Mouse (Mus musculus) kidney, adult 9 months (tissue): ENCODE data around the gene Mbd5.
A peak's percentile ranks its signal among the peaks of the same experiment; 100 is the strongest.

Experiments
- DNase-seq: peaks from one replicate; pipeline ENCODE4 v3.0.0; 2022

Gene Mbd5

DNA sequence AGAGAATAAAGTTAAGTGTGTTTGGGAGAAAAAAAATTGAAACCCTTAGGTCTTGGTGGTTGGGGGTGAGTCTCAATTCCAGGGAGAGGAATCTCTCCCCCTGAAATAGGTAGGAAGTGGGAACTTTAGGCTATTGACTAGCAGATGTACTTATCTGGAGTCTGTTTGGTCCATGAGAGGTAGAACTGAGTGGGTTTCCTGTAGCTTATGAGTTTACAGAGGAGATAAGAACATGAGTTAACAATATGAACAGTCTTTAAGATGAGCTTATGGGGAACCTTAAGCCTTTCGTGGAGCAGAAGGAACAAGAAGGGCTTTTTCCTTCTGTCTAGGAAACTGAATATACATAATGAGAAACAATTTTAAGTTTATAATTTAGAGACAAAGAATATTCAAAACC is 404.8 kb downstream of the Mbd5 start:
- no peak for DNase-seq

DNA sequence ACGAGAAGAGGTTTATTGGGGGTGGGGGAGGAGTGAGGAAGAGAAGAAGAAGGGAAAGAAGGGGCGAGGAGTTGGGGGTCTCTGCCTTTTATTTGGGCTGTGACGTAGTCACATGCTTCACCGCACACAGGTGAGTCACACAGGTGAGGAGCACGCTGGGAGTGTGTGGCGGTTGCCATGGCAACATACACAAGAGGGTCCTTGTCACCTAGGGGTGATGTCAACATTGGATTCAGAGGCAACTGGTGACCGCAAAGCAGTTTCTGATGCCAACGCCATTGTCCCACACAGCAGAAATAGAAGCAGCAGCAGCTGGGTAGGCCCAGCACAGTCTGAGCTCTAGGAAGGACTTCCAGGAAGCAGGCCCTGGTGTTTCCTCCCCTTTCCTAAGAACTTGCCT is 406.6 kb downstream of the Mbd5 start:
- DNase-seq: no peak

DNA sequence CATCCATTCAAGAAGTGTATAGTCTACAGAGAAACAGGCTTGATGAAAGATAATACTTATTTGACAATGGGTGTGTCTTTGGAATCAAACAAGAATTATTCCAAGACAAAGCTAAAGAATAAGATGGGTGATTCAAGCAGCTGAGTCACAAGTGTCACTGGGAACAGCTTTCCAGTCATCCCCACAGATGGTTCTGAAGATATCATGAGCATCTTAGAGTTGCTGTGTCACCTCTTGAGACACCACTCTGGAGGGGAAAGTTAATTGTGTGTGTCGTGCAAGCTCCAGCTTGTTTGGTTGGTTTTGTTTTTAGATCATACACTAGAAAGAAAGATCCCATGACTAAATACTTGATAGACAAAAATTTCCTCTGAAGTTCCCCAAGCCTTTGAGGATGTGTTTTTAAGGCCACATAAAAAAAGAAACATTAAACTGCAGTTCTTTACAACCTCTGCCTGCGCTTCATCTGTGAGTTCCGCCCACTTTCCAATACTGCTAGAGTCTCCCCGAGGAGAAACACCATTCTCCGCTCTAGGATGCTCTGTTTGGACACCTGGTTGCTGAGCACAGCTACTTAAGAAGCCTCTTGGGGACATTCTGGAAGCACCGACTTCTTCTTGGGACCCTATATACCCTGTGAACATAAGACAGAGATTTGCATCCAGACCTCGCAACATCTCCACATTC is 409.0 kb downstream of the Mbd5 start:
- no peak for DNase-seq

GRCm38 (mm10) chr2:49358839-49359520 is 409.7 kb downstream of the Mbd5 start:
- DNase-seq: peak; percentile 83

DNA sequence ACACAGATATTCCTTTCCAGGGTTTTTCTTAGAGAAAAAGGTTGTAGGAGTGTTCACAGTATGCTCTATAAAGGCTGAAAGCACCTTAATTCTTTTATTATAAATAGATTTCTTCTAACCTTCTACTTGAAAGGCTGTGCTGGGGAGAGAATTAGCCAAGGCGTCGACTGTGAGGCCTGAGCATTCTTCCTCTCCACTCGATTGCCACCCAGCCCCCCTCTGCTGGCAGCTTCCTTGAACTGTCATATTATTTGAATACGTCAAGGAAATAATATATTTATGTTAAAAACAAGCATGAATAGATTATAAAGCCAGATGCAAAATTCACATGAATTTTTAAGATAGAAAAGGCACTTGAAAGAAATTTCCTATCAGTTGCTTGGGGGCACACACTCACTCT is 410.4 kb downstream of the Mbd5 start:
- no peak for DNase-seq

DNA sequence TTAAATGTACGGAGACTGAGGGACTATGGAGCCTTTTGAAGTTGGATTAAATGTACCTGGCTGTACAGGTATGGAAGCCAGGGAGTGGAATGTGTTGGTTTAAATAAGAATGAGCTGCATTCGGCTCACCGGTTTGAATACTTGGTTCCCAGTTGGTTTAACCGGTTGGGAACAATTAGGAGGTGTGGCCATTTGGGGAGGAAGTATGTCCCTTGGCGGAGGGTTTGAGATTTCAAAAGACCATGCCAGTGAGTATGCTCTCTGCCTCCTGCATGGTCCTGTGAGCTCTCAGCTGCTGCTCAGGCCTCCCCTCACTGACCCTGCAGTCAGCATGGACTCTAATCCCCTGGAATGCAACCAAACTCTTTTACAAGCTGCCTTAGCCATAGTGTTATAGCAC is 415.2 kb downstream of the Mbd5 start:
- DNase-seq: no peak

DNA sequence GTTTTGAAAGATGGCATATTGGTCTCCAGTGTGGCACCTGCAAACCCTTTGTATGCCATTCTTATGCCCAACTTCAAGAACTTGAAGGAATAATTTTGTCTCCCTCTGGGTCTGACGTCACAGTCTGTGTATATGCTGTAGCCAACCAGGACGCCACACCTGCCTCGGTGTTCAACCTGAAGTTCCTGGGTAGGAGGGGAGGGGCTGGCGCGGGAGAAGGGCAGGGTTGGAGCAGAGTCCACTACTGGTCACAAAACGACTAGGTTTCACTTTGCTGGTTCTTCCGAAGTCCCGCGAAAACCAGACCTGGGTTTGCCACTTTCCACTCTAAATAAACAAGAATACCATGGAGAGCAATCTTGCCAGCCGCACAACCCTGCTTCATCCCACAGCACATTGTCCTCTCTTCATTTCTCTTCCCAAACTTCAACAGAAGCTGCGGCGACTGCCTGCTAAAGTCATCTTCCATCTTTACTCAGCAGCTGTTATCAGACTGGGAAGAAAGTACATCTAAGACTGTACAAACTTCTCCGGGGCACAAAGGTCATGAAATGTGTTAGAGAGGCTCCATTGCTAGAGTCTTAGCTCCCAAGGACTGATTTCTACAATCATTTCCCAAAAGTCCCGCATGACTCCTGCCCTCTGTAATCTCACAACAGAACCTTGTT is 417.7 kb downstream of the Mbd5 start:
- DNase-seq: no peak

GRCm38 (mm10) chr2:49367546-49367917 is 418.2 kb downstream of the Mbd5 start:
- DNase-seq: no peak

DNA sequence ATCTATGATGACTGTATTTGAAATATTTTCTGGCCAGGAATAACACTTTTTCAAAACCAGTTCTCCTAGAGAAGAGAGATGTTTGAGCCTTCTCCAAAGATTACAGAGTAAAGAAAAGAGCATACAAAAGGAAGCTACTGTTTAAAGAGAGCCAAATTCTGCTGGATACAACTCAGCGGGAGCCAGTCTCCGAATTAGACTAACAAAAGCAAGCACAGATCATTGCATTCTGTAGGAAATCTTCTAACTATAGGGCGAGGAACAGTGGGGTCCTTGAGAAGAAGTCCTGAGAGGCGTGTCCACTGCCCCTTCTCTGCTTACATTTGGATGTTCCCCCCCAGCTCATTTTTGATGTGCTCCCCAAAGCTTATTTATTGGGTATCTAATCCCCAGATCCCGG is 422.3 kb downstream of the Mbd5 start:
- DNase-seq: no peak

DNA sequence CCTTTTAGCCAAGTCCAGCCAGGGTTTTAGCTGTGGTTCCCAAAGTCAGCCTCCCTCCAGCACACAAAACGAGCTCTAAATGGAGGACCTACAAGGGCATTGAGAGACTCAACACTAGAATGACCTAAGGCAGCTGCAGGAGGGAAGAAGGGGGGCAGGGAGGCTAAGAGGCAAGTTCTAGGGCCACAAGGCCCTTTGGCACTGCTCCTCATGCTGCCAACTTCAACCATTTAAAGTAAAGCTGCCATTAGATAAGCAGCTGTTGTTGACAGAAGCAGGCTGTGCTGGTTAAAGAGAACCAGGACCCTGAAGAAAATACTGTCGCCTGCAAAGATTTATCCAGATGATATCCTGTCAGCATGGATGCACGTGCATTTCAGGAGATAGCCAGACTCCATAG is 423.3 kb downstream of the Mbd5 start:
- no peak for DNase-seq
